Mouse (Mus musculus) bone marrow macrophage, adult 2 months (primary cell): ENCODE measurements around the gene Pard3.

Experiments used
- CTCF ChIP-seq: IDR thresholded peaks from 2 replicates; pipeline ENCODE4 v1.5.1; 2012; ENCODE audit warnings: low read depth, mild to moderate bottlenecking, low read length, moderate library complexity
- POLR2A ChIP-seq: IDR thresholded peaks from 2 replicates; pipeline ENCODE4 v1.6.1; 2012; ENCODE audit warnings: mild to moderate bottlenecking, low read depth, low read length, borderline replicate concordance

DNA sequence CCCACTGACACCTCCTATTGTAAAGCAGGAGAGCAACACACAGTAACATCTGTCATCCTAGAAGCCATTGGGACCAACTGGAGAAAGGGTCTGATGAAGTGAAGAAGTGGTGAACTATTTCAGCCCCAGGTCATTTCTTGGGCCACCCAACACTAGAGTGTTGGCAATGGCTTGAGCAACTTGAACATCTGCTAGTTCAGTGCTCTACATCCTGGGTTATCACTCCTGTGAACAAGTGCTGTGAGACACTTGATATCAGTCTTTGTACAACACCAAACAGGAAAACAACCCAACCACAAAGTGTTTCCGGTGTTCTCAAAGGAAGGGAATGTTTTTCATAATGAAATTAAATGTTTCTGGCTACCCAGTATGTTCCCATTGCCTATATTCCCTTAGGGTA lies 438.1 kb downstream of the Pard3 start:
- TF ChIP-seq CTCF (no peak), POLR2A (no peak)
